Comparison of ENCODE assay signal across 27 mouse cellular contexts in genomic region chr1:87525041-87525440, GRCm38 (mm10). TPM values are rescaled to one million over a fixed set of nuclear protein-coding genes. Genes with fewer than 3 reads are reported as not detected.
DNase-seq lines count a peak whose midpoint lies in the region; ATAC-seq lines count a peak whose summit lies in the region.
"Had no signal": no experiment of that assay in that cellular context is flagged by ENCODE, and none has a peak within 500 bp of the region (broad histone marks: within the 10 kb centered on the region; RNA-seq: fewer than 3 reads in every experiment).

No protein-coding gene starts in this region.

- no peak overlapping the region for H3K4me2 ChIP-seq in heart, embryonic 12.5 days
- H3K4me2 ChIP-seq: embryonic facial prominence, embryonic 12.5 days; forebrain, embryonic 13.5 days; forebrain, embryonic 15.5 days had no signal

- peak; percentile 68 for DNase-seq in heart, adult 11 months
- peak; percentile 47 for DNase-seq in R1 (ENCODE audit: low read depth, low spot score)
- DNase-seq in gastrocnemius, adult 8-10 months (ENCODE audit: low spot score in 2 of 2): no peak
- no peak for DNase-seq in right cerebral cortex, postnatal 4 days
- DNase-seq: adrenal gland, adult 8-10 months; adrenal gland, postnatal 14 days; adrenal gland, postnatal 36 days; B cell, adult 2 months; cerebellum, adult 11-12 months; cerebellum, adult 2 months; cerebellum, adult 9-10 months; cerebellum, postnatal 10 days; cerebellum, postnatal 25 days; forebrain, postnatal 0 days had no signal

- 0 out of 2 replicates have a peak, but pooled peaks cover 4% of the 10 kb centered on the region for H3K4me1 ChIP-seq in heart, embryonic 12.5 days (replicated peaks)
- H3K4me1 ChIP-seq: embryonic facial prominence, embryonic 10.5 days; embryonic facial prominence, embryonic 12.5 days; forebrain, embryonic 13.5 days had no signal

- H3K36me3 ChIP-seq in heart, embryonic 12.5 days: no peaks in the 10 kb centered on the region
- H3K36me3 ChIP-seq: embryonic facial prominence, embryonic 10.5 days; embryonic facial prominence, embryonic 12.5 days; forebrain, embryonic 15.5 days; G1E had no signal

- H3K4me3 ChIP-seq in heart, embryonic 12.5 days: no peak overlapping the region
- H3K4me3 ChIP-seq: embryonic facial prominence, embryonic 10.5 days; embryonic facial prominence, embryonic 12.5 days; forebrain, embryonic 13.5 days; forebrain, embryonic 15.5 days had no signal

- no peaks in the 10 kb centered on the region for H3K9me3 ChIP-seq in heart, embryonic 12.5 days (replicated peaks)
- H3K9me3 ChIP-seq: embryonic facial prominence, embryonic 10.5 days; embryonic facial prominence, embryonic 12.5 days; forebrain, embryonic 13.5 days; forebrain, embryonic 15.5 days; G1E had no signal

- no peaks in the 10 kb centered on the region for H3K27me3 ChIP-seq in heart, embryonic 12.5 days (replicated peaks)
- H3K27me3 ChIP-seq: embryonic facial prominence, embryonic 12.5 days; forebrain, embryonic 13.5 days; forebrain, embryonic 15.5 days; Patski had no signal

- 82% methylated on average over 7 of the region's 7 CpGs for WGBS in heart, embryonic 12.5 days

- H3K9ac ChIP-seq in heart, embryonic 12.5 days: no peak overlapping the region
- H3K9ac ChIP-seq: embryonic facial prominence, embryonic 12.5 days; forebrain, embryonic 13.5 days; forebrain, embryonic 15.5 days; forebrain, postnatal 0 days had no signal

- no peak overlapping the region for H3K27ac ChIP-seq in heart, embryonic 12.5 days (ENCODE audit: poor library complexity, severe bottlenecking)
- H3K27ac ChIP-seq: embryonic facial prominence, embryonic 10.5 days; embryonic facial prominence, embryonic 12.5 days; forebrain, embryonic 13.5 days; forebrain, embryonic 15.5 days had no signal

- ATAC-seq in heart, embryonic 12.5 days (ENCODE audit: insufficient number of reproducible peaks, low FRiP score): no peak
- ATAC-seq: activated CD4-positive, CD25-positive, alpha-beta regulatory T cell, adult 4 months; CD4-positive, CD25-positive, alpha-beta regulatory T cell, adult 4 months; forebrain, embryonic 13.5 days; forebrain, embryonic 15.5 days; forebrain, postnatal 0 days; Patski had no signal

RNA-seq across cellular contexts. Expression of gene Neu2, which starts 15.4 kb away (rescaled TPM):
- polyA plus RNA-seq in heart, embryonic 12.5 days (2016; fragmentation: Nextera tagmentation; extraction: Ambion mirVana): not detected in 2 replicates
- 10 to 100 TPM in 3 of 4 experiments, 1 to 10 TPM in 1; 8.7 to 15.9 (median 12.2) TPM for total RNA-seq in gastrocnemius, adult 8-10 months (2022)
- total RNA-seq: adrenal gland, adult 18-20 months; adrenal gland, adult 8-10 months; adrenal gland, postnatal 14 days; adrenal gland, postnatal 36 days; CH12.LX had no signal
- polyA plus RNA-seq: activated CD4-positive, CD25-positive, alpha-beta regulatory T cell, adult 4 months; CD4-positive, CD25-positive, alpha-beta regulatory T cell, adult 4 months; embryonic facial prominence, embryonic 10.5 days; embryonic facial prominence, embryonic 12.5 days; embryonic facial prominence, embryonic 14.5 days; forebrain, embryonic 11.5 days; forebrain, embryonic 13.5 days; G1E had no signal

RNA-seq across cellular contexts. Expression of gene Ngef, which starts 48.6 kb away (rescaled TPM):
- polyA plus RNA-seq in heart, embryonic 12.5 days (2016; fragmentation: Nextera tagmentation; extraction: Ambion mirVana): 0.15 and 0.24 TPM in 2 replicates
- under 1 TPM in 3 of 4 experiments, not detected in 1; 0.13 to 0.19 (median 0.16) TPM for total RNA-seq in gastrocnemius, adult 8-10 months (2022)
- total RNA-seq: CH12.LX had no signal
- polyA plus RNA-seq: activated CD4-positive, CD25-positive, alpha-beta regulatory T cell, adult 4 months; CD4-positive, CD25-positive, alpha-beta regulatory T cell, adult 4 months; G1E had no signal

RNA-seq across cellular contexts. Expression of gene Snorc, which starts 55.0 kb away (rescaled TPM):
- not detected in 2 replicates for polyA plus RNA-seq in heart, embryonic 12.5 days (2016; fragmentation: Nextera tagmentation; extraction: Ambion mirVana)
- total RNA-seq in gastrocnemius, adult 8-10 months (2022): not detected
- total RNA-seq: adrenal gland, adult 18-20 months; adrenal gland, adult 8-10 months; adrenal gland, postnatal 14 days; adrenal gland, postnatal 36 days; CH12.LX; forebrain, postnatal 0 days; G1E had no signal
- polyA plus RNA-seq: activated CD4-positive, CD25-positive, alpha-beta regulatory T cell, adult 4 months; CD4-positive, CD25-positive, alpha-beta regulatory T cell, adult 4 months; embryonic facial prominence, embryonic 10.5 days; forebrain, embryonic 11.5 days; forebrain, embryonic 13.5 days; forebrain, embryonic 15.5 days; G1E; Patski had no signal

Comparison
In these comparisons a context has a peak if more than half of its experiments do, and no peak if none do; other contexts are left out.
1. DNase-seq: peak in heart, adult 11 months (single experiment) and R1 (single experiment); none in gastrocnemius, adult 8-10 months (0 of 2) and right cerebral cortex, postnatal 4 days (single experiment).